Mouse (Mus musculus): ENCODE results near the gene Pxdn.
A peak's percentile ranks its signal among the peaks of the same experiment; 100 is the strongest.

Gene Pxdn

DNA sequence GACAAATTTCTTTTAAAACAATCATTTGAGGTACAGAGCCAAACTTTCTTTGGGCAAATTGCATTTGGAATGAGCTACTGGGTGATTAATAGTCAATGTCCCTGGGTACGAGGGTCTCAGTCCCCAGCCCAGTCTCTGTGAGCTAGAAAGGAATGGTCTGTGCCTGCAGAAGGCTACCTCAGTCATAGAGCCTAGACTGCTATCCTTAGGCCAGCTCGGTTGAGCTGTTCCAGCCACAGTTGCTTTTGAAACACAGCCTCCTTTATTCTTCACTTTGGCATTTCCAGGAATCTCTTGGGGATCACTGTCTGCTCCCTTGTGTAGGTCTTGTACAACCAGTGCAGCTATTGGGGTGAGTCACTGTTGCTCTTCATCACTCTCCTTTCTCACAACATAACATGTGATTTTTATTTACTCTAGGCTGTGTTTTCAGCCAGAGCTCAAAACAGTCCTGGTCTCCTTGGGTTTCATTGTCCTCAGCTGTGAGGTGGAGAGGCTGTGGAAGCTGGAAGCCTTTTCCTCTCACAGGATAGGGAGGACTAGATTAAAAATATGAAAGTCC, 86.9 kb downstream of the Pxdn start:
- DNase-seq (ENCODE audit: low spot score in 2 of 2) = no peak

DNA sequence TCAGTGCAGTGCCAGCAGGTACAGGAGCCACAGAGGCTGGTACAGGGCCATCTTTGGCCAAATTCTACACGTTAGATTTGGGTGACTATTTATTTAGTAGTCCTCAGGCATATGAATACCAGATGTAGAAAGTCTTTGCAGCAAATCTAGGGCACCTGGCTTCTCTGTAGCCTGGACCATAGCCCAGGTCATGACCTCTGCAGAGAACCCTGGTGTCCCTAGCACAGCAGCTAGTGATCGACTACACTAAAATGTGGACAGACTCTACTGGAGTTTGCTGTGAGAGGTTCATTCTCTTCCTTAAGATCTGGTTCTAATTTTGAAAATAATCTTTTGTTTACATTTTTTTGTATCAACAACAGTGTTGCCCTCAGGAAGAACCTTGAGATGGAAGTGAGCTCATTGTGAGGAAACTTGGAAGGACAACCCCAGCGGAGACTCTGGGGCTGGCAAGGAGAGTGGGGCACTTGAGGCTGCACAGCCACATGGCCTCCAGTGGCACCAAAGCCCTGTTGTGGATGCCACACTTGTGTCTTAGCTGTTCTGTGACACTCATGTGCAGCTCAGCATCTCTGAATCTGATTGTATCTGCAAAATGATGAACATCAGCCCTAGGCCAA, 90.4 kb downstream of the Pxdn start:
- no peak for DNase-seq (ENCODE audit: low spot score in 2 of 2)

DNA sequence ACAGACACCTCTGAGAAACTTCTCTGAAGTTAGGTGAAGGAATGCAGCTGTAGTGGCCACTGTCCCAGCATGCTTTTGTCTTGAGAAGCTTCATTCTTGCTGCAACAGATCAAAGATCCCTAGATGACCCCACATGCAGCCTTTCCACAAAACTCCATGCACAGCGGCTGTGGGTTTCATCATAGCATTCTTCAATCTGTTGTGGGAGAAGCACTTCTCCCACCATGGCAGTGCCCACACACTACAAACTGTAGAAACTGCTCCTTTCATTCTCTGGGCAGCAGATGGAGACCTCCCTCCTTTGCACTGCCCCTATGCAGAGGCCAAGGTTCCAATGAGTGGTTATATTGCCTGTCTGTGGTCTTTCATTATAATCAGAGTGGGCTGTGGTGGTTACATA, 91.7 kb downstream of the Pxdn start:
- no peak for DNase-seq (ENCODE audit: low spot score in 2 of 2)

DNA sequence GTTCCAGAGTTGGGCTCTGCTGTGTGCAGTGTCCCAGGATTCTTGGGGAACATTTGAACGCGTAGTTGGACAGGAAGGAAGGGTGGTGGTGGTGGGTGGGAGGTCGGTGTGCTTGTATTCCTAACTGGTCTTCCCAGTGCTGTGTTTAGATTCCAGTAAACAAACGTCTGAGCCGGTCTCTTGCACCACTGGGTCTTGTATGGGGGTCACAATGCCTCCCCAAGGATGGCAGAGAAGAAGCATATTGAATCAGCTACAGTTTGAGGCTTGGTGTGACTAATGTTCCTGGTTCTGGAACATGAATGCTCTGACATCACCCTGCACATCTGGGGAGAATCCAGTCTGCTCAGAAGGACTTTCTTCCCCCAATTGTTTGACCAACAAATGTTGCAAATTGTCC, 93.2 kb downstream of the Pxdn start:
- no peak for DNase-seq (ENCODE audit: low spot score in 2 of 2)

DNA sequence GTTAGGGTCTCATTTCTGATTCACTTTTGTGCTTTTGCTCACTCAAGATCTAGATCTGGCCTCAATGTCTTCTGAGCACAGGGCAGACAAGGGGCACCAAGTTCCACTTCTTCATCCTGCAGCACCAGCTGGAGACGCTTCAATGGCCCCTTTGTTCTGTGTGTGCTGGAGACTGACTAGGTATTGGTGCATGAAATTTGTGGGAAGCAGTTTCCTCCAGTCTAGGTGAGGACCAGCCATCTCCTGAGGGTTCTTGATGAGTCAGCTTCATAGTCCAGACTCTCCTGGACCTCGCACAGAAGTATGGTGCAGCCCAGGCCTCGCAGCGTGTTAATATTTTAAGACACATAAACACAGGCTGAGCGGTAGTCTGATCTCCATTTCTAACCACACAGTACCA, 97.3 kb downstream of the Pxdn start:
- DNase-seq (ENCODE audit: low spot score in 2 of 2) = no peak

DNA sequence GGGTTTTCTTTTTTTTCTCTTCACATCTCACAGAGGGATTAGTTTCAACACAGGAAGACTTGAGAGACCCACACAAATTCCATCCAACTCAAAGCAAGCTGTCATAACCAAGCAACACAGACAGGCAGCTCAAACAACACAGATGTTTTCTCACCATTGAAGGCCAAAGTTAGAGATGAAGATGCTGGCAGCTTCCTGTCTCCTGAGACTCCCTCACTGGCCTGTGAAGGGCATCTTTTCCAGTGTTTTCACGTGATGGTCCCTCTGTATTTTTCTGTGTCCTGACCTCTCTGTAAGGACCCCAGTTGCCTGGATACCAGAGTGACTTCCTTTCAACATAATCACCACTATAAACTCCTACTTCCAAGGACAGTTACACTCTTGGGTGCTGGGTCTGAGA, 98.0 kb downstream of the Pxdn start:
- DNase-seq (ENCODE audit: low spot score in 2 of 2) = no peak

DNA sequence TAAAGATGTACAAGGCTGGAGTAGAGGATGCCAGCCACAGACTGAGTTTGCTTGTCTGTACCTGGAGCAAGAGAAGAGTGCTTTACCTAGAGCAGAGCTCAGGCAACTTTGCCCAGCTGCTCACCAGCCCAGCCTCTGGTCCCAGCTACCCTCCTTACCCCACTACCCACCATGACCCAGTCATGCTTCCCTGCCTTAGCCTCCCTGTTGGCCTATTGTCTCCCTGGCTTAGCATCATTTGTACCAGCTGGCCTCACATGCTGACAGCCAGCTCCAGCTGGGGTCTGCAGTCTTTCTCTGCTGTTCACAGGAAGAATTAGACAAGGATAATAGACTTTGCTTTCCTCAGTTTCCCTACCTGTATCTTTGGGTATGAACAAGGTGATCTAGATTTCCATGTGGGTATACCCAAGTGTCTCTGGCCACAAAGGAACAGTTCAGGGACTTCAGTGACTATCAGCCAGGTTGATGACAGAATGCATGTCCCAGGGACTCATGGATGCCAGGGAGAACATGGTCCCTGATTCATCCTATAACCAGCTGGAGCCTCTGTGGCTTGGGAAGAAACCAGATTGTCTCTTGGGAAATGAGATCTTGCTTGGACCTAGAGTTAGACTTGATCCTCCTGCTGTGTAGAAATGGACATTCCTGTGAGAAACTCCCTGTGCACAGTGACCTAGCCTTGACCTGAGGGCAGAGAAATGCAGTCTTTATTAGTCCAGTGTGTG, 98.6 kb downstream of the Pxdn start:
- DNase-seq (ENCODE audit: low spot score in 2 of 2) = no peak

DNA sequence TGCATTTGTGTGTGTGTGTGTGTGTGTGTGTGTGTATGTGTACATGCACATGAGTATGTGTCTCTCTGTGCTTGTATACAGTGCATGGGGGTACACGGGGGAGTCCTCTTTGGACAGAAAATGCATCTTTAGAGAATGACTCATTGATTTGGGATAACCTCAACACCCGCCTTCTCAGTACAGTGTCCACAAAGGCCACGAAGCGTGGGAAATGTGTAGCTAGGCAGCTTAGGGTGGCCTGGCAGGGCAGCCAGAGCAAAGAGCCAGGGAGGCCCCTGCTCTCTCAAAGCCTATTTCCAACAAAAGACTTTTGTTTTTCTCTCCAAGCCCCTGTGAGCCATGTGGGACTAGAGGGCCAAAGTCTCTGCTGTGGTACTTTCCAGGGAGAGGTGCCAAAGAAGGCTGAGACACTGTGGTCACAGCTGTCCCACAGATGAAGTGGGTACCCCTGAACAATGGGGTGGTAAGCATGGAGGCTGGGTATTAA, 99.2 kb downstream of the Pxdn start:
- no peak for DNase-seq (ENCODE audit: low spot score in 2 of 2)

DNA sequence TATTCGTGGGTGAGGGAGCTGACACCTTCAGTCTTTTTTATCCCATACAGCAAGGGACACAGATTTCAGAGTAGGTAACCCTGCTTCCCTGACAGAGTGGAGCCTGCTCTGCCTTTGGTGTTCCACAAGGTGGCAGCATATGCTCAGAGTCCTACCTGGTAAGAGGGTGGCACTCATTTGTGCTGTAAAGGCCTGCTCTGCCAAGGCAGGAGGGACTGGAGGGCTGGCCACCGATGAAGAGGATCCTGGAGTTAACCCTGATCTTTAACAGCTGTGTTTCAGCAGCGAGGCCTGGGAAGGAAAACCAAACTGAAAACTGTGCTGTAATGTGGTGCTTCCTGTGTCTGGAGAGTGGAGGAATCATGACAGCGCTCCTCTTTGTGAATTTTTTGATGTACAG, 102.2 kb downstream of the Pxdn start:
- DNase-seq (ENCODE audit: low spot score in 2 of 2) = no peak

DNA sequence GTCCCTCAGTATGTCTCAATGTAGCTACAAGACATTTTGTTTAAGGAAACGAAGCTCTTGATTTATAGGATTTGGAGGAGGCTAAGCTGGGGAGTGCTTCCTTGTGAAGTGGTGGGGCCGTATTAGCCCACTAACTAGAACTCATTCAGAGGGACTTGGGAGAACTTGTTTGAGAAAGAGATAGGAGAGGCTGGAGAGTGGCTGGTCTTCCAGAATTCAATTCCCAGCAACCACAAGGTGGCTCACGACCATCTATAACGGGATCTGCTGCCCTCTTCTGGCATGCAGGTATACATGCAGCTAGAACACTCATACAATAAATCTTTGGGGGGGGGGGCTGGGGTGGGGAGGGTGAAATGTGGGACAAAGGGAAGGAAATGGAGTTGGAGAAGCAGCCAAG, 102.7 kb downstream of the Pxdn start:
- DNase-seq (ENCODE audit: low spot score in 2 of 2) = no peak

DNA sequence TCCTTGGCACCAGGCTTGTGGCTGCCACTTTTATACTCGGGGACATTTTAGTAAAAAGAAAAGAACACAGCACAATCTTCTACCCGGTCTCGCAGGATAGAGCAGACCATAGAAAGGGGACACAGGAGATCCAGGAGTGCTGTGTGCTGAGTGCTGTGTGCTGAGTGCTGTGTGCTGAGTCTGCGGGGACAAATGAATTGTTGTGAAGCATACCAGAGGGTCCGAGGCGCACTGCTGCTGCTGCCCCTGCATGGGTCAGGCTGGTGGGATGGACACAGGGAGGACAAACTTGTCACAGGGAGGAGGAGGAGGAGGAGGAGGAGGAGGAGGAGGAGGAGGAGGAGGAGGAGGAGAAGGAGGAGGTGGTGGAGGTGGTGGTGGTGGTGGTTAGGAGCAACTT, 111.4 kb downstream of the Pxdn start:
- no peak for DNase-seq (ENCODE audit: low spot score in 2 of 2)

DNA sequence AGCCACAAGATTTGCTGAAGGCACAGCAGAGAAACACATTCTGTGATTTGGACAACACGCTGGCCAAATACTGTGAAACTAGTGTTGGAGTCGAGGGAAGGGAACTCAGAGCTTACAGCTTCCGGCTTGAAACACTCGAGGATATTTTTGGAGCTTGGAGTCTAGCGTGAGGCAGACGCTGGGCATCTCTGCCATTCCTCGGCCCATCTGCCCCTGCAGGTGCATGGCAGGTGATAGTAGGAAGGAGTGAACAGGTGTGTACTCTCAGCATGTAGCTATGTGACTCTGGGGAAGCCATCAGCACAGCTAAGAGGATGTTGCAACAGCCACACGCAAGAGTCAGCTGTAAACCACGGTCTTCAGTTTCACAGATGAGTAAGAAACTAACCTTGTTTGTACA, 112.4 kb downstream of the Pxdn start:
- DNase-seq (ENCODE audit: low spot score in 2 of 2) = no peak

DNA sequence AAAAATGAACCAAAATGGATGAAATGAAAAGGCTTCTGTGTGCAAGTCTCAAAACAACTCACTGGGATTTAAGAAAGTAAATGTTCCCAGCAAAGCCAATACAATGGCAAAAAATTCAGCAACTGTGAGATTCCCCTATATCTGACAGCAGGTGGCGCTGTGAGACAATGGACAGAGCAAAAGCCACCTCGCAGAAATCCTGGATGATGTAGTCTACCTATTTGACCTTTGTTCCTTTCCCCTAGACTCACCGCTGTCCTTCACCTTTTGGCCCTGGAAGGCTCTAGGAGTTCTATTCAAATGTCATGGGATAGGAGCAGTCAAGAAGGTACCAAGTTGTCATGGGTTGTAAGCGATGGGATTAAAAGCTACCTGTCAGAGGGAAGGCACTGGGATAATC, 112.8 kb downstream of the Pxdn start:
- peak in 1 of 2 experiments; percentile 30 for DNase-seq (ENCODE audit: low spot score in 2 of 2)

DNA sequence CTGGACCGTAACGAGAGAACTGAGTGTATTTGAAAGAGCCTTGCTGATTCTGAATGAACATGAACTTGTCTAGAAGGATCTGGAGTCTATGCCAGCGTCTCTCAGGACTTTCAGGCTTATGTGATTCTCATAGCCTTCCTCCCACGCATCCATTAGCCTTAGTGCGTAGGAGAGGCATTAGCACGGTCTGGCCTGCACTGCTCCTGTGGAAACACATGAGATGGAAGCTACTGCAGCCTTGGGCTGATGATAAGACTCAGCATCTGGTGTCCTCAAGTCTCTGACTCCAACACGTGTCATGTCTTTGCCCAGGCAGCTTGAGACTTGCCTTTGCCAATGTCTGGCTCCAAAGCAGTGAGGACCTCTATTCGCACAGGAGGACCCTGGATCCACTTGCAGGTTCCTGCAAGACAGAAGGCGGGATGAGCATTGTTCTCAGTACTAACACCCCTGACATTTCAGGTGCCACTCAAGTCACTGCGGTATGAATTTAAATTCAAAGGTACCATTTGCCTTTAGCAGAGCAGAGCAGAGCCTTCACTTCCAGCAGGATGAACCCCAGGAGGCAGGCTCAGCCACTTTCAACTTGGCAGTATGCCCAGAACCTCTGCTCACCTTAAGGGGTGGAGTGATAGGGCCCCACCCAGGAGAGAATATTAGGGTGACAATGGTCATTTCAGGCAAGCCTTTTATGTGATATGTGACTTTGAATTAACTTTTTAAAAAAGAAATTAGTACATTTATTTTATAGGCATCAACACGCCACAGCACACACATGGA, 117.5 kb downstream of the Pxdn start:
- no peak for DNase-seq (ENCODE audit: low spot score in 2 of 2)

DNA sequence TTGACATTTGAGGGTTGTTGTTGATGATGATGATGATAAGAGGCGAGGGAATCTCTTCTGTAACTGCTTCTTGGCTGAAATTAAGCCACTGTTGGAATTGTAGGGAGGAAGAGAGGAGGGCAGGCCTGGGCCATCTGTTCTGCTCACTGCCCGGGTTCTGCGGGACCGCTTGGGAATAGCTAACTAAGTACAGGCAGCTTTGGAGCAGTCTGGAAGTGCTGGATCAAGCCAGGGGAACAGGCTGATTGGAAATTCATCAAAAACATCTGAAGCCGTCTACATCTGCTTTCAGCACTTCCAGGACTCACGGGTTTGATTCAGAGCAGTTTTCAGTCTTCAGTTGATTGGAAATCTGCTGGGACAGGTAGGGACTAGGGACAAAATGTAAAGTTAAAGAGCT, 120.6 kb downstream of the Pxdn start:
- no peak for DNase-seq (ENCODE audit: low spot score in 2 of 2)

DNA sequence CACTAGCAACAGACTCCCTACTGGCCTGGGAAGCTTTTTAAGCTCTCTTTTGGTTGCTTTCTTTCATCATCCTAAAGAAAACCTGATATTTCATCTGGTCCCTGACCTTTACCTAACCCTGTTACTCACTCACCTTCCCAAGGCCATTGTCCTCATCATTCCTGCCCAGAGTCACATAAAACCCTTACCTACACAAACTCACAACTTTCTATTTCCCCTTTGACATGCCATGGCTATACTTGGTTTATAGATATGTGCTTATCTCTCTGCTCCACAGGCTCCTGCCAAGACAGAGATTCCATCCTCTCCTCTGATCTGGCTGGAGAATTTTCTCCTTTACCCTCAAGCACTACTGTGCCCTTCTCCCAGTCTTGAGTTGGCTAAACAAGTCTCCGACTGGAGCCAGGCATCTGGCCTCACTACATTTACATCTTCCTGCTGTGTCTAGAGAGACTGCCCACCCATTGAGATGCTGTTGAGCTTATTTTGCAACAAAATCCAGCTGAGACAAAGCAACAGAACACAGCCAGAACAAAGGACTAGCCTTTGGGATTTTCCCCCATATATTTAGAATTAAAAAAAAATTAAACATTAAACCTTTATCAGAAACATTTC, 124.2 kb downstream of the Pxdn start:
- DNase-seq (ENCODE audit: low spot score in 2 of 2) = no peak

DNA sequence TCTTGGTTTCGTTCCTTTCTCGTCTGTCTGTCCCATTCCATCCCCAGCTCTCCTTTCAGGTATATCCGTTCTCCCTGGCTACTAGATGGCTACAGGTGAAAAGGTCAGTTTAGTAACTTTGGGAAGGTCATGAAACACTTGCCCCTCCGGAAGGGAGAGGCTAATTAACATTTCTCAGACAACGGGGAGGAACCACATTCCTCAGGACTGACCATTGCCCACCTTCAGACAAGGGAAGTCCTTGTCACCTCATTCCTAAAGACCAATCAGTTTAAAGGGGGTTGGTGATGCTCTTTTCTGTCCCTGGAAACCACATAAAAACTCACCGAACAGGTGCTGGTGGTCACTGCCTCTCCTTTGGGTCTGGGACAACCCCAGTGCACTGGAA, 124.7 kb downstream of the Pxdn start:
- DNase-seq (ENCODE audit: low spot score in 2 of 2) = no peak
